Mouse (Mus musculus): ENCODE results near the gene Prop1.

Prop1 gene

GRCm38 (mm10) chr11:50953665-50954064, at the start of gene Prop1:
Prop1 (minus strand) TSS chr11:50953765.
- DNase-seq (ENCODE audit: extremely low spot score), result no peak

- DNase-seq (ENCODE audit: extremely low spot score), result no peak
Observed at GRCm38 (mm10) chr11:51003296-51003695, 49.7 kb upstream of the Prop1 start, which contains the start of gene Olfr51. Olfr51 (plus strand) TSS chr11:51003596.

GRCm38 (mm10) chr11:50981667-50982066, 28.1 kb upstream of the Prop1 start, which contains the start of gene Olfr1377:
Olfr1377 (plus strand) TSS chr11:50981967.
- DNase-seq (ENCODE audit: extremely low spot score), result no peak

GRCm38 (mm10) chr11:50977216-50977615, 23.7 kb upstream of the Prop1 start:
- DNase-seq (ENCODE audit: extremely low spot score), result no peak

GRCm38 (mm10) chr11:50966230-50966629, 12.7 kb upstream of the Prop1 start, which contains the start of gene Olfr1378:
Olfr1378 (plus strand) TSS chr11:50966530.
- no peak for DNase-seq (ENCODE audit: extremely low spot score)

GRCm38 (mm10) chr11:50964886-50965285, 11.3 kb upstream of the Prop1 start:
- no peak for DNase-seq (ENCODE audit: extremely low spot score)

- no peak for DNase-seq (ENCODE audit: extremely low spot score)
Observed at GRCm38 (mm10) chr11:50952290-50952689, 1.3 kb downstream of the Prop1 start.

- no peak for DNase-seq (ENCODE audit: extremely low spot score)
Observed at GRCm38 (mm10) chr11:50943506-50943905, 10.1 kb downstream of the Prop1 start, which contains the start of gene 4933414I15Rik. 4933414I15Rik (minus strand) TSS chr11:50943765.

GRCm38 (mm10) chr11:50942386-50942785, 11.2 kb downstream of the Prop1 start:
- DNase-seq (ENCODE audit: extremely low spot score), result no peak

GRCm38 (mm10) chr11:50939621-50940366, 13.8 kb downstream of the Prop1 start:
- DNase-seq (ENCODE audit: extremely low spot score), result peak; percentile 54

- no peak for DNase-seq (ENCODE audit: extremely low spot score)
Observed at GRCm38 (mm10) chr11:50938435-50938834, 15.1 kb downstream of the Prop1 start.

- DNase-seq (ENCODE audit: extremely low spot score), result no peak
Observed at GRCm38 (mm10) chr11:50932040-50932439, 21.5 kb downstream of the Prop1 start.

GRCm38 (mm10) chr11:50931451-50931866, 22.1 kb downstream of the Prop1 start, which contains the start of gene Zfp354b:
Zfp354b (minus strand) TSS chr11:50931633.
- peak; percentile 87 for DNase-seq (ENCODE audit: extremely low spot score)

GRCm38 (mm10) chr11:50931021-50931420, 22.5 kb downstream of the Prop1 start:
- no peak for DNase-seq (ENCODE audit: extremely low spot score)

GRCm38 (mm10) chr11:50930469-50931014, 23.0 kb downstream of the Prop1 start:
- no peak for DNase-seq (ENCODE audit: extremely low spot score)

GRCm38 (mm10) chr11:50915671-50916320, 37.8 kb downstream of the Prop1 start, which contains the start of gene Zfp2:
Zfp2 (minus strand) TSS chr11:50916165.
- peak; percentile 87 for DNase-seq (ENCODE audit: extremely low spot score)

- no peak for DNase-seq (ENCODE audit: extremely low spot score)
Observed at GRCm38 (mm10) chr11:50914461-50914860, 39.1 kb downstream of the Prop1 start.

- no peak for DNase-seq (ENCODE audit: extremely low spot score)
Observed at GRCm38 (mm10) chr11:50913301-50913700, 40.3 kb downstream of the Prop1 start.

GRCm38 (mm10) chr11:50908136-50908535, 45.4 kb downstream of the Prop1 start:
- no peak for DNase-seq (ENCODE audit: extremely low spot score)
